Mouse (Mus musculus) inflammation-experienced regulatory T-cells, adult 6 months (primary cell): ENCODE measurements at regions not wholly inside any gene's neighbourhood (a gene's known extent, or its start where the extent isn't known, plus 50 kb on each side); places are given as distances from the start of the nearest gene placed in this dataset.

Experiments
- ATAC-seq: one replicate; pipeline ENCODE4 v1.8.0; 2017

GRCm38 (mm10) chr1:137074787-137075186, 114.5 kb upstream of the Nr5a2 start:
- peak; percentile 74 for ATAC-seq

- ATAC-seq, result peak; percentile 43
Measured at GRCm38 (mm10) chr1:137073857-137074572, 113.8 kb upstream of the Nr5a2 start.

GRCm38 (mm10) chr1:137060914-137061313, 100.7 kb upstream of the Nr5a2 start:
- ATAC-seq, result peak; percentile 60

- ATAC-seq, result no peak
Measured at GRCm38 (mm10) chr1:137053134-137053533, 92.9 kb upstream of the Nr5a2 start.

- ATAC-seq, result no peak
Measured at GRCm38 (mm10) chr1:137051515-137051914, 91.3 kb upstream of the Nr5a2 start.

GRCm38 (mm10) chr1:137044076-137044475, 83.8 kb upstream of the Nr5a2 start:
- no peak for ATAC-seq

GRCm38 (mm10) chr1:137042414-137043010, 82.3 kb upstream of the Nr5a2 start:
- ATAC-seq, result no peak

GRCm38 (mm10) chr1:137040898-137041297, 80.7 kb upstream of the Nr5a2 start:
- no peak for ATAC-seq

GRCm38 (mm10) chr1:137034586-137034985, 74.3 kb upstream of the Nr5a2 start:
- no peak for ATAC-seq

- no peak for ATAC-seq
Measured at GRCm38 (mm10) chr1:137033679-137034078, 73.4 kb upstream of the Nr5a2 start.

GRCm38 (mm10) chr1:137023706-137024105, 63.5 kb upstream of the Nr5a2 start:
- ATAC-seq, result no peak

- no peak for ATAC-seq
Measured at GRCm38 (mm10) chr1:137020528-137020927, 60.3 kb upstream of the Nr5a2 start.

- ATAC-seq, result no peak
Measured at GRCm38 (mm10) chr1:137017642-137018041, 57.4 kb upstream of the Nr5a2 start.

- no peak for ATAC-seq
Measured at GRCm38 (mm10) chr1:137010240-137010926, 50.1 kb upstream of the Nr5a2 start.
